Mouse (Mus musculus) frontal cortex, adult 2 months (tissue): ENCODE measurements around the gene Pakap. TPM values are rescaled to one million over a fixed set of nuclear protein-coding genes. Genes with fewer than 3 reads are reported as not detected.
"Not testable (repeated sequence)": the region's sequence is repeated elsewhere in the genome, so short reads cannot be mapped to it uniquely, and the experiment has no call there.

Experiments
- DNase-seq, 2 experiments: peaks; one replicate each; pipeline ENCODE4 v3.0.0; 2022; ENCODE audit warnings: low spot score in 1 of 2; ENCODE audit errors: extremely low spot score in 1 of 2
- polyA plus RNA-seq: library from polyadenylated mRNA; depleted of rRNA; stranded (reverse); fragments of >200 nt; gene quantifications from 2 replicates; pipeline ENCODE4 v1.2.3, GENCODE M21; 2012

Pakap gene
- polyA plus RNA-seq, 1 experiment: 7.9 TPM

DNA sequence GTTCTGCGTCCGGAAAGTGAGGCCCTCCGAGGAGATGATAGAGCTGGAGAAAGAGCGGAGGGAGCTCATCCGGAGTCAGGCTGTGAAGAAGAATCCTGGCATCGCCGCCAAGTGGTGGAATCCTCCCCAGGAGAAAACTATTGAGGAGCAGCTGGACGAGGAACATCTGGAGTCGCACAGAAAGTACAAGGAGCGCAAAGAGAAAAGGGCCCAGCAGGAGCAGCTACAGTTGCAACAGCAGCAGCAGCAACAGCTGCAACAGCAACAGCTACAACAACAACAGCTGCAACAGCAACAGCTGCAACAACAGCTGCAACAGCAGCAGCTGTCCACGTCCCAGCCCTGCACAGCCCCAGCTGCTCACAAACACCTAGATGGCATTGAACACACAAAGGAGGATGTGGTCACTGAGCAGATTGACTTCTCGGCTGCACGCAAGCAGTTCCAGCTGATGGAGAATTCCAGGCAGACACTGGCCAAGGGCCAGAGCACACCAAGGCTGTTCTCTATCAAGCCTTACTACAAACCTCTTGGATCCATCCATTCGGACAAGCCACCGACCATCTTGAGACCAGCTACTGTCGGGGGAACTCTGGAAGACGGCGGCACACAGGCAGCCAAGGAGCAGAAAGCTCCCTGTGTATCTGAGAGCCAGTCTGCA, 287.4 kb downstream of the Pakap start:
- no peak for DNase-seq

DNA sequence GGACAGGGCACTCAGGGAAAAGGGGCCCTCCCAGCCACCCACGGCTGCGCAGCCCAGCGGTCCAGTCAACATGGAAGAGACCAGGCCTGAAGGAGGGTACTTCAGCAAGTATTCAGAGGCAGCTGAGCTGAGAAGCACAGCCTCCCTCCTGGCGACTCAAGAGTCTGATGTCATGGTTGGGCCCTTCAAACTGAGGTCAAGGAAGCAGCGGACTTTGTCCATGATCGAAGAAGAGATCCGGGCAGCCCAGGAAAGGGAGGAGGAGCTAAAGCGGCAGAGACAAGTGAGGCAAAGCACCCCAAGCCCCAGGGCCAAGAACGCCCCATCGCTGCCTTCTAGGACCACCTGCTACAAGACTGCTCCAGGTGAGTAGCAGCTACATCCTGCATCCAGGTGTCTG, 288.7 kb downstream of the Pakap start:
- no peak for DNase-seq

DNA sequence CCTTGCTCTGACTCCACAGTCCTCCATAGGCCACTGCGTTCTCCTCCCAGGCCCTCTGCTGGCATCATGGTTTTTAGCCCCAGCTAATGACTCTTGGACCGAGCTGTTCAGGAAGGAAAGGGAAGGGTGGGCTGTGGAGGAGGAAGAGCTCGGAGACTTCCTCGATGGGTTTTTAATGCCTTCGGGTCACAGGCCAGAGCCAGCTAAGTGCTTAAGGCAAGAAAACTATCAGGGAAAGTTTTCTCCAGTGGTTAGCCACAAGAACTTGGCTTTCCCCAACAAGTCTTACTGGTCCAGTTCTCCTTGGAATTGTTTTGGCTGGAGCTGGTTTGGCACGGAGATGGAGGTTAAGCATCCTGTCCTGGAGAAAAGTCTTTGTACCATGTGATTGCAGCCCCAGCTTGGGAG, 292.2 kb downstream of the Pakap start:
- DNase-seq: no peak

DNA sequence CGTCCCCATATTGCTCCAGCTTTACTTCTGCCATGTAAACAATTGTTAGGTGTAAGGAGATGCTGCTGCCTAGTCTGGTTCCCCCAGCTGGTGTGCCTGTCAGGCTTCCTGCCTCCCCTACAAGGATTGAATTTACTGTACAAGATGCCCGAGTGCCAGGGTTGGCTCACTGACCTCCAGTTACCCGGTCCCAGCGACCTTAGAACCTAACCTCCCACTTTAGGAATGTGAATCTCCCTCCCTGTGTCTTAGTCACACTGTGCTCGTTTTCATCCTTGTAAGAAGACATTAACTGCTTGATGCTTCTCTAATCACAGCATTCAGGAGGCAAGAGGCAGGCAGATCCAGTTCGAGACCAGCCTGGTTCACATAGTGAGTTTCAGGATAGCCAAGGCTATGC, 293.2 kb downstream of the Pakap start:
- DNase-seq: no peak

DNA sequence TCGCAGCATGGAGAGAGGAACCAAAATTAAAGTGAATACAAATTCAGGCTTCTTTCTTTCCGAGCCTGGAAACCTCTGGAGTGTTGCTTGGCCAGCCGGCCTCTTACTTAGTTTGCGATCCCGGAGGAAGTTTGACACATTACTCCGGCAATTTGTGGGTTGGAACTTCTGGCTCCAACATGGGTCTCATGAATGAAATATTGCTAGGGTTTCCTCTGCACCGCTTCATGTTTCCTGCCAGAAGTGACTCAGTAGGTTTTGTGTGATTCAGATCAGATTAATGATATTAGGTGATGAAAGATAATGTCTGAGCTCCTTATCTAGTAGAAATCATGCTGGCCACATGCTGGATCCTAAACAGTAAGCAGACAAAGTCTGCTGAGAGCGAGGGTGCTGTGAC, 293.9 kb downstream of the Pakap start:
- DNase-seq: no peak

DNA sequence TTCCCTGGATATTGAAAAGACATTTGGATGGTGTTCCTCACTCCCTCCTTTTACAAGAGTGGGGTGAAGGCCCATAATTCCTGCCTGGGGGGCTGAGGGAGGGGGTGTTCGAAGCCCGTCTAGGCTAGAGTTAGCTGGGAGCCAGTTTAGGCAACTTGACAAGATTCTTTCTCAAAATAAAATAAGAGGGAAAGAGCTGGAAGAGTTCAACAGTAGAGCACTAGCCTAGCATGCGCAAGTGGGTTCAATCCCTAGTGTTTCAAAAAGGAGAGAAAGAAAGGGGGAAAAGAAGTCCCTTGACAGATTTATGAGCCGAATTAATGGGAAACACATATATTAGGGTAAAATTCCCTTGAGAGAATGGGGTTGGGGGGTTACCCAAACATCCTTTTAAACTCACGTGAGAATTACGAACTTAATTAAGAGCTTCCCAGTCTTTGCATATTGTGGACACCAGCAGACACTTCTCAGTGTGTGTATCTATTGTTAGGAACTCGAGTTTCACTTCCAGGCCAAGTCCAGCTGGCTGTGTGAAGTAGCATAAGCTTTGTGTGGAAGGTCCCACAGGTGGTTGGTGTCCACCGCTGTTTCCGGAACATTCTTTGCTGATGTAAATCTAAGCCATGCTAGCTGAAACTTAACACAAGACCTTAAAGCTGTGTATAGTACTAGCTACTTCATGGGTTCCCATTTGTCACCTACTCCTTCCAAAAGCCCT, 294.4 kb downstream of the Pakap start:
- DNase-seq: no peak

DNA sequence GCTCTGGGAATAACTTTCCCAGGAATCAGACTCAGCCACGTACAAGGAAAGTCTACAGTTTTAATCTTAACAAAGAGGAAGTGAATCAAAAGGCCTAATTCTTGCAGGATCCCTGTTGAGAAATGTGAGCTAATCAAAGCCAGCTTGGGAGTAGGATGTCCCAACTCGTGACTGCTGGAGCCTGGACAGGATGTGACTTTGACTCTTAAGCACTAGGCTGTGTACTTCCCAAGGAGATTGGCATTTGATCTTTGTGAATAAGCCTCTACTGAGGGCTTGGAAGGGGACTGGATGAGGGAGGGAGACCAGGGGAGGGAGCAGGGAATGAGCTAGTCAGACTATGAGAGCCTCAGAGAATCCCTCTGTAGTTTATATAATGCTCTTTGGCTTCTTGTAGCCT, 298.1 kb downstream of the Pakap start:
- no peak for DNase-seq

DNA sequence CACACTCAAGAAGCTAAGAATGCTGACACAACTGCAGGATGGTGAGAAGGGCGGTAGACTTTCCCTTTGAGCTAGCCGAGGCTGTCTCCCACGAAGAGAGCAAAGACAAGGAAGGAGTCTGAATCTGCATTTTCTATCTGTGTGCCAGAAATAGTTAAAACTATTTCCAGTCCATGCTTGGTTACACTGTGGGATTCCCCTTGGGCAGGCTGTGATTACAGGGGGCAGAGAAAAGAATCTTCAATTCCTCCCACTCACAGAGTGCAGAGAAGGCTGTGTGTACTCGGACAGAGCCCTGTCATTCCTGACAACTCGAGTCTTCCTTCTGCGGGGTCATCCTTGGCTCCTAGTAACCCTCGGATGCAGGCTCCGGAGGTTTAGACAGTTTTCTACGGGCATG, 299.0 kb downstream of the Pakap start:
- DNase-seq: peak in 1 of 2 experiments; percentile 28

DNA sequence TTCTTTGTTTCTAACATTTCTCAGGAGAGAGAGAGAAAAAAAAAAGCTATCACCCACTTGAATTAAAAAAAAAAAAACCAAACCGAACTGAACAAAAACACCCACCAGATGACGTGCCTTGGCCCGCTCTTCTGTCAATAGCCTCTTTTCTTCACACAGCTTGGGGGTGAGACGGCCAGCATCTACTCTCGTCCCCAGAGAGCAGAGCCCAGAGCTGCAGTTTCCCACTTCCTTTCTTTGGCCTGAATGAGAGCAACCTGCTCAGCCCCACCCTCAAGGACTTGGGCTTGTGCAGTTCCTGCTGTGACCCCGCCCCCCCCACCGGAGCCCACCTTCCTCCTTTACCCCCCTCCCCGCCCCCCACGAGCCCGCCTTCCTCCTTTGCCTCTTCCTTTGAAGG, 299.5 kb downstream of the Pakap start:
- no peak for DNase-seq

DNA sequence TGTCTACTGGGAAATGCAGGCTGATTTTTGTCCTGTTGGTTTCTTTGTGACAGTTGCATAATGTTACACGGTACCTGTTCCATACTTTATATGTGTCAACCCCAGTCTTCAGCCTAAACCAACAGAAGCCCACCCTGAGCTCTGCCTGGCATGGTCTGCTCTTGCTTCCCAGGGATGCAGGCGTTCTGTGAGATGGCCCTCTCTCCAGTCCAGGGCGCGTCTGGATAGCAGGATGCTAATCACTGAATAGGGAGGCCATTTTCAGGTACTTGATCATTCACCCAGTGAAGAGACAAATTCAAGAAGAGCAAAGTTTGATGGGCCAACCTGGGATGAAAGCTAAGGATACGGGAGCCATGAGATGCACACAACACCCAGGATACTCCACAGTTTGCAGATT, 311.2 kb downstream of the Pakap start:
- DNase-seq: no peak

DNA sequence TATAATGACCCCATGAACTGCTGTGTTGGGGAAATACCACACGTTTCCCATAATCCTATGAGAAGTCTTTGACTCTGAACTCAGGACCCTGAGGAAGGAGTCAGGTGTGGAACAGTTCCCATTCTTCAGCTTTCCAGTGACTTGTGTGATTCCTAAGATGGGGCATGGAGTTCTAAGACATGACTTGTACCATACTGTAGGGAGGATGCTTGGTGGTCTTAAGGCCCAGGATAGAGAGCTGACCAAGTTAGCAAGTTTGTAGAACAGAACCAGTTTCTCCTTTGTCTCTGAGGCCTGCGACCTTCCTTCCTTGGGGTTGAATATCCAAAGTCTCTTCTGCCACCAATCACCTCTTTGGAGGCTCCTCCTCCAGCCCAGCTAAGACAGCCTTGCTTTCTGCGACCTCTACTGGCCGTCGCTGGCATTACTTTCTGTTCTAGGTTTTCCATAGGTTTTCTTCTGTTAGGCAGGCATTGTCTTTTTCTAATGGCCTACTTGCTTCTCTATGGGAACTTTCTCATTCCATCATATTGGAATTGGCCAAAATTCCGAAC, 311.9 kb downstream of the Pakap start:
- DNase-seq: peak; percentile 56 to 92

DNA sequence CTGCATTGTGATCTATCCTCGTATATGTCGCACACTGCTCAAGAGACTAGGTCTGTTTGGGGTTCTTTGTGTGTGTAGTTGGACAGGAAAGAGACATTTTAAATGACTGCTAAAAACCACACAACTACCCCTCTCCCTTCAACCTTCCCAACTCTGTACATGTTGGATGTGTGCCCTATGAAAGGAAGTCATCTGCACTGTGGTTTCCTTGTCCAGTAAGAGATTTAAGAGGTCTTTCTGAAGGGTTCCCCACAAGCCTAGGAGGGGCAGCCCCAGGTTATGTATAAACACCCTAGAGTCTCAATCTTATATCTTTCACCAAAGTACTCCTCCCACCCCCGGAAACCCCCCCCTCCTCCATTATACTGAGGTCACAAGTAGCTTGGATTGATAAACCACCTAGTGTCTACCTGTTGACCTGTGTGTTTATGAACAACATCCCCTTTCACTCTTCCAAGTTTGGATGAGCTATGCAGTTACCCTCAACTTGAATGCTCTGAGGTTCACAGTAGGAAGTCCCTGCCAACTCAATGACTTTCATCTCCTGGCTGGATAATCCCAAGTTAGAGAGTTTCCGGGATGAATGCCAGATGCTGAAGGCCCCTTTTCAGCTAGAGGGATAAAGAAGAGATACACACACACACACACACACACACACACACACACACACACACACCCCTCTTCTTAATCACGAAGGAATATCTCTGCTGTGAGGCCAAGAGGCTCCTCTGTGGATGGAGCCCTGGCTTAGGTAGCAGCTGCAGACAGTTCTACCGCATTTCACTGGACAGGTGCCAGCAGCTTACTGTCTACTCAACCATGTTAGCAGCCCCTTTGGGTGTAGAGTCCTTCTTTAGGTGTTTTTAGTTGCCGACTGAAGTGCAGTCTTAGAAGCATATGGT, 315.8 kb downstream of the Pakap start:
- no peak for DNase-seq

DNA sequence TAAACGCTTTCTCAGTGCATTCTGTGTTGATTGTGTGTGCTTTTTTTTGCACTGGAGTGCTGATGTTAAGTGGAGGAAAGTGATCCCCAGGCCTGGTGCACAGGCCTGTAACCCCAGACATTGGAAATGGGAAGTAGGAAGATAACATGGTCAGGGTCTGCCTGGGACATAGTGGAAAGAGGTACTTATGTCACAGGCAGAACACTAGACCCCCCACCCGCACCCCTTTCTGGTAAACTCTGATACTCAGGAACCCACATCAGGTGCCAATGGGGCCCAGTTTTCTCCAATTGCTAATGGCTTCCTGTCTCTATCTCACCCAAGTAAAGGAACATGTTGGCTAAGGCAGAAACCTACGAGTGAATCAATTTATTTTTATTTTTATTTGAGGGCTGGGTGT, 316.5 kb downstream of the Pakap start:
- no peak for DNase-seq

DNA sequence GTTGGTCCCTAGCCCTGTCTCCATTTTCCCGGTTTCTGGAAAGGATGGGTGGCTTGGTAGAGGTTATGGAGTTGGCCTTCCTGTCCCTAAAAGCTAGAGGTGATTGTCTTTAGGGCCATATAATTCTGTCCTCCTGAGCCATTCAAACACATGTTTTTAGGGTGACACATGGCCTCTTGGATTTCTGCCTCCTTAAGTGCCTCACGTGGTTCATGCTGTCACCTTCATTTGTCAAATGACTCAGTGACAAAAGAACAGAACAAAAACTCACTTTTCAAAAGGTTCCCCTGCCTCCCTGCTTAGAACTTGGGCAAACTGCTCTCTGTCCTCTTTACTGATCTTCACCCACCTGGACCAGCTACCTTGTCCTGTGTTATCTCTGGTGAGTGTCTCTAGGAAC, 317.2 kb downstream of the Pakap start:
- no peak for DNase-seq

DNA sequence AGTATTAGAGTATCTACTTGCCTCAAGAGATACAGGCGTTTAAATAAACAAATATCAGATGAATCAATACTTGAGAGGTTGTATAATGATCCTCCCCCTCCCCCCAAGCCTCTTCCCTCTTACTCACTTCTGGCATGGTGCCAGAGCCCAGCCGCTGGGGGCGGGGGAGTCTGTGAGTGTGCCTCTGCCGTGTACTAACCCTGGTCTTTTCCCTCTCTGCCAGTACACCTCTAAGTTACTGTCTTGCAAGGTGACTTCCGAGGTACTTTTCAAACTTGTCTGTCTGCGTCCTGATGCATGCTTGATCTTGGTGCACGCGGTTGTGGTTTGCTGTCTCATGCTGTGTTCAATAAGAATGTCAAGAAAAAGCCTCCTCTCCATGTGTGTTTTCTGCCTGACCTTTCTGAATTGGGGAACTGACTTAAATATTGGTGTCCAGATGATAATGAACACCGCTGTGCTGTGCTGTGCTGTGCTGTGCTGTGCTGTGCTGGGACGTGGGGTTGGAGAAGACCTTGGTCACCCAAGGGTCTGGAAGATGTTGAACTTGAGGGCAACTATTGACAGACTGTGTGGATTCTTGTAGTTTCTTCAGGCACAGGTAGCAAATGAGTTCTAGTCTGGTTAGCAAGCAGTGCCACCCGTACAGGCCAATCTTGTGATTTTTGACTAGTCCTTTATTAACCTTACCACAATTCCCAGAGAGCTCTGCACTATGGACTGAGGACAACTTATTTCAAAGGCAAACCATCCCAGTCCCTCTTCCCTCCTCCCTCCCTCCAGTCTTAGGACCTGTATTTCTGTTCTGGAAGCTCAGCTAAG, 318.3 kb downstream of the Pakap start:
- no peak for DNase-seq

DNA sequence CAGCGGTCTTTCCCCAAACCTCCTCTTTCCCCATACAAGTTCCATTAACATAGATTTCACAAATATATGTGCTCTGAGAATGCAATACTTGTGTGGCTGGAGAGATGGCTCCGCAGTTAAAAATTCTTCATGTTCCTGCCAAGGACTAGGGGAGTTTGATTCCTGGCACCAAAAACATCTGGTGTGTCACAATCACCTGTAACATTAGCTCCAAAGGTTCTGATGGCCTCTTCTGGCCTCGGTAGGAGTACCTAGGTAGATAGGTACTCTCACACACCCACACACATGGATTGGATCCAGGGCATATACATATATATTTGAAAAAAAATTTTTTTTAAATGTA, 318.9 kb downstream of the Pakap start:
- no peak for DNase-seq

DNA sequence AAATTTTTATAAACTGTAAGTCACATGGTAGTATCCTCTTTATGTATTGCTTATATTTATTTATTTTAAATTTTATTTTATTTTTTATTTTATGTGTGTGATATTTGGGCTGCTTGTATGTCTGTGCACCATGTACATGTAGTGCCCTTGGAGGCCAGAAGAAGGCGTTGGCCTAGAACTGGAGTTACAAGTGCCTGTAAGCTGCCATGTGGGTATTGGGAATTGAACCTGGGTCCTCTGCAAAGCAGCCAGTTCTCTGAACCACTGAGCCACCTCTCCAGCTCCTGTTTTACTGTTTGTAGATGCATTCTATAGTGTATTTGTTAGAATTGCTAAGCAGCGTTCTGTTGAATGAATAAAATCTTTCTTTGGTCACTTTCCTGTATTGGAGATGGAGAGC, 320.3 kb downstream of the Pakap start:
- DNase-seq: no peak

DNA sequence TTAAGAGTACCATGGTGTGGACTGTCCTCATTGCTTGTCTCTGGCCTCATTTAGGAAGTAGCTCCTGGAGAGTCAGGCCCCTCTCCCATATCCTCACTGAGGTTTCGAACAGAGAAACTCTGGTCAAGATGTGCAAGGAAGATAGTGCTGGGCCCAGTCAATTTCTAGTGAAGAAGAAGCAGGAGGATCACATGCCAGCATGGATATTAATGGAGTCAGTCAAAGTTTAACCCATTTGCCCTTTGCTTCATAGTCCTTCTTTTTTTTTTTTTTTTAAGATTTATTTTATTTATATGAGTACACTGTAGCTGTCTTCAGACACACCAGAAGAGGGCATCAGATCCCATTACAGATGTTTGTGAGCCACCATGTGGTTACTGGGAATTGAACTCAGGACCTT, 321.0 kb downstream of the Pakap start:
- not testable (repeated sequence) for DNase-seq

DNA sequence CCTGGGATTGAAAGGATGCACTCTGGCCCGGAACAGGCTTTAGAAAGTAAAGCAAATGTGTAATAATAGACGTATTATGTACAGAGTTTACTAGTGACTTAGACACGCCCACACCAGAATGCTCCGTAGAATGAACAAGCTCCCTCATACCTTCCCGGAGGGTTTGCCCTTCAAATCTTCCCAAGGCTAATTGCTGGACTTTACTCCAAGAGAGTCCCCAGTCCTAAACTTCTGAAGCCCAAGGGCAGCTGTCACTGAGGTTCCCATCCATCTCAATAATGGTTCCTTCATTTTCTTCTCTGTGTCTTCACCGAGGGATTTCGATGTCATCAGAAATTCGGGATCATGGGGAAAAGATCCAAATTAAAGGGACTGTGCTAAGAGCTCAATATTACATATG, 321.8 kb downstream of the Pakap start:
- DNase-seq: no peak

DNA sequence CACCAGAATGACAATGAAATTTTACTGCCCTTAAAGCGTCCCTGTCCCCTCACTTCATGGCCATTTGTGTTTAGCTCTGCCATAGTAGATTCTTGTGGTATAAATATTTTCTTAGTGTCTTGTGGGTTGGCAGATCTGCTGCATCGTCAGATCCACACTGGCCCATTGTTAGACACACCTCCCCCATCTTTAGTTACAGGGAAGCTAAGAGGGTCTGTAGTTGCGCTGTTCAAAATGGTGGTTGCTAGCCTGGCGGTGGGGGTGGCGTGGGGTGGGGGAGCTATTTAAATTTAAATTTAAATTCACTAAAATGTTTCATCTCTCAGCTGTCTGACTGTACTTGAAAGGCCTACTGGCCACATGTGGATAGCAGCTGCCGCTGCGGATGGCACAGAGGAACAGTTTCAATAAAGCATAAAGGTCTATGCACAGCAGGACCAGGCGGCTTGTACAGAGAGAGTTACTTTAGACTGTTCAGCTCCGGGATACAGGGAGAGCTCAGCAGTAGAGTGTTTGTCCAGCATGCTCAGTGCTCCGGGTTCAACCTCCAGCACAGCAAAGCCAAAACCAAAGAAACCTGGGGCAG, 324.1 kb downstream of the Pakap start:
- DNase-seq: no peak
